Mouse (Mus musculus) midbrain, postnatal 0 days (tissue): Measurements from ENCODE around the gene Sf3b3. TPM values are rescaled to one million over a fixed set of nuclear protein-coding genes. Genes with fewer than 3 reads are reported as not detected.
"Not testable (repeated sequence)": the region's sequence is repeated elsewhere in the genome, so short reads cannot be mapped to it uniquely, and the experiment has no call there.

Source experiments
- ATAC-seq: fragments of 200-750 bp; cut with Nextera tagmentation; 2 replicates; pipeline ENCODE4 v1.8.0; 2017; ENCODE audit warnings: moderate number of reproducible peaks, mild to moderate bottlenecking, moderate TSS enrichment, moderate library complexity; ENCODE audit not compliant: low FRiP score
- DNase-seq: peaks from one replicate; pipeline ENCODE4 v3.0.0-alpha.2; 2015; ENCODE audit warnings: low spot score
- H3K27ac ChIP-seq: fragments of 300-500 bp; sonication (generic); 2 replicates; pipeline ENCODE4 v1.5.1; 2014; ENCODE audit warnings: low read depth, mild to moderate bottlenecking, low read length, mixed read lengths
- H3K27me3 ChIP-seq: fragments of 300-500 bp; sonication (generic); 2 replicates; pipeline ENCODE4 v1.6.1; 2014; ENCODE audit warnings: low read length, control low read depth, mixed read lengths; ENCODE audit not compliant: insufficient read depth
- H3K36me3 ChIP-seq: fragments of 300-500 bp; sonication (generic); 2 replicates; pipeline ENCODE4 v1.6.1; 2014; ENCODE audit warnings: low read length, control low read depth, mixed read lengths; ENCODE audit not compliant: insufficient read depth
- H3K4me1 ChIP-seq: fragments of 300-500 bp; sonication (generic); 2 replicates; pipeline ENCODE4 v1.6.1; 2014; ENCODE audit warnings: mild to moderate bottlenecking, control low read depth, antibody characterized with exemption, low read length, mixed read lengths; ENCODE audit not compliant: insufficient read depth
- H3K4me2 ChIP-seq: fragments of 300-500 bp; sonication (generic); 2 replicates; pipeline ENCODE4 v1.6.1; 2014; ENCODE audit warnings: low read depth, mild to moderate bottlenecking, low read length, mixed read lengths; ENCODE audit not compliant: poor library complexity, severe bottlenecking
- H3K4me3 ChIP-seq: fragments of 300-500 bp; sonication (generic); 2 replicates; pipeline ENCODE4 v1.5.1; 2014; ENCODE audit warnings: low read depth, mild to moderate bottlenecking, low read length, moderate library complexity
- H3K9ac ChIP-seq: fragments of 300-500 bp; sonication (generic); replicated peaks from 2 replicates; pipeline ENCODE4 v1.6.1; 2014; ENCODE audit warnings: mild to moderate bottlenecking, low read length, moderate library complexity, mixed read lengths; ENCODE audit not compliant: poor library complexity, severe bottlenecking
- H3K9me3 ChIP-seq: fragments of 300-500 bp; sonication (generic); 2 replicates; pipeline ENCODE4 v1.6.1; 2016; ENCODE audit warnings: low read length, control low read depth
- CTCF ChIP-seq: IDR thresholded peaks from 2 replicates; pipeline ENCODE4 v1.5.1; 2016; ENCODE audit warnings: antibody characterized with exemption, mild to moderate bottlenecking
- WGBS: fragments of 180-500 bp; shearing (Covaris S2); extraction: QIAGEN DNeasy Blood & Tissue Kit; methylation state at CpG from one replicate; pipeline ENCODE4 v1.1.7; 2014; 5-methylcytosine and 5-hydroxymethylcytosine counted together
- polyA plus RNA-seq: library from polyadenylated mRNA; unstranded; fragments of >200 nt; fragmentation: Nextera tagmentation; extraction: Ambion mirVana; gene quantifications from 2 replicates; pipeline ENCODE4 v1.2.1, GENCODE M21; 2015
- total RNA-seq: library from RNA; depleted of rRNA; stranded (reverse); fragments of >200 nt; gene quantifications from 2 replicates; pipeline ENCODE4 v1.2.3, GENCODE M21; 2014

The Sf3b3 gene
- total and polyA plus RNA-seq, 2 experiments from 2014 or later: 65.0 to 82.9 TPM

DNA sequence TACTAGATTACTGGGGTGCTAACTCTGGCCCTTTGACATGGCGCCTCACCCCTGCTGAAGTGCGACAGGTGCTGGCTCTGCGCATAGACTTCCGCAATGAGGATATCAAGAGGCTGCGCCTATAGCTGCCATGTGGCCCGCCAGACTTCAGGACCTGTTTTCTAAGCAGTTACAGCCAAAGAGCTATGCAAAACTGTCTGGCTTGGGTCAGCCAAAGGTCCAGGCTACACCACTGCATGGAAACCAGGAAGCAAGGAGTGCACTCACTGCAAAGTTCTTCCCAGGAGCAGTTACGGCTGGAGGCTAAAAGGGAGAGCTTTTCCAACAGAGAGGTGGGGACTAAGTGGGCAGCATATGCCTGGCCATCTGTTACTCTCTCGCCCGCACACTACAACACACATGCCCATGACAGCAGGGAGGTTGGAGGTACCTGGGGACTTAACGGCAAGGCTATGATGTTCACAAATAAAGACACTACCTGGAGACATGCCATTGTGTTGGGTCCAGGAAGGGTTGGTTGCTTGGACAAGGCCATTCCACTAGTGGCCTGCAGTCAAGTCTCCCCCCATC is 35.2 kb upstream of the Sf3b3 start:
- no peak for DNase-seq
- Histone ChIP-seq H3K9me3 (no peaks in the 10 kb centered on the region), H3K36me3 (peaks cover 65% of the 10 kb centered on the region), H3K4me3 (no peak overlapping the region), H3K27me3 (no peaks in the 10 kb centered on the region), H3K9ac (no peak overlapping the region), H3K4me1 (no peaks in the 10 kb centered on the region), H3K4me2 (no peak overlapping the region), H3K27ac (no peak overlapping the region)
- no peak for ATAC-seq
- TF ChIP-seq CTCF: no peak
- 93% methylated on average over 10 of the region's 10 CpGs for WGBS

DNA sequence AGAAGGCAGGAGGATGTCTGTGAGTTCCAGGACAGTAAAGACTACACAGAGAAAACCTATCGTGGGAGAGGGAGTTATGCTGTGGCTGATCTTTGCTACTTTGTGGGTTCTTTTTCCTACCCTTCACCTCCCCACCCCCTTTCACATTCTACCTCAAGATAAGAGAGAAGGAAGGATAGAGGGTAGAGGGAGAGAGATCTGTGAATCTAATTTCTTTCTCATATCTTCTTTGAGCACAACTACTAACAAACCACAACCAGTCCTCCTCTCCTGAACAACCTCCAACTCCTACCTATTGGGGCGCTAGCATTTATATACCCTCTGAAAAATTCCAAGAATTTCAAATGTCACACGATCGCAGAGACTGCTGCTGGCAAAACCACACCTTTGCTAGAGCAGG is 31.3 kb upstream of the Sf3b3 start:
- TF ChIP-seq CTCF: no peak
- H3K9me3 ChIP-seq: no peaks in the 10 kb centered on the region
- H3K9ac ChIP-seq: no peak overlapping the region
- ATAC-seq (no peak), DNase-seq (no peak)
- H3K27ac ChIP-seq: no peak overlapping the region
- peaks cover 57% of the 10 kb centered on the region for H3K36me3 ChIP-seq
- H3K4me3 ChIP-seq: no peak overlapping the region
- no peaks in the 10 kb centered on the region for H3K4me1 ChIP-seq
- H3K4me2 ChIP-seq: no peak overlapping the region
- H3K27me3 ChIP-seq: no peaks in the 10 kb centered on the region
- WGBS: 97% methylated on average over 4 of the region's 4 CpGs

DNA sequence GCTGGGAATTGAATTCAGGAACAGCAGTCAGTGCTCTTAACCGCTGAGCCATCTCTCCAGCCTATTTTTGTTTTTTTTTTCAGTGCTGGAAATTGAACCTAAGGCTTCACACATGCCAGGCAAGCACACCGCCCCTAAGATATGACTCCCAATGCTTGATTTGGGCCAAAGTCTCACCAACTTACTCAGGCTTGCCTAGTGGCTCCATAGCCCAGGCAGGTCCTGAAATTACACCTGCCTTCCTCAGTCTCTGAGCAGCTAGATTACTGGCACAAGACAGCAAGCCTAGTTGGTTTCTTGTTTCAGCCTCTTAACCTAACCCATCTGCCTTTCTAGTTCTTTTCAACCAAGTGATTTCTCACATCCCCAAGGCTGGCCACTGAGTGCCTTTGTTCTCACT is 23.9 kb upstream of the Sf3b3 start:
- Histone ChIP-seq H3K9me3 (no peaks in the 10 kb centered on the region), H3K27me3 (no peaks in the 10 kb centered on the region), H3K4me3 (no peak overlapping the region), H3K9ac (no peak overlapping the region), H3K36me3 (peaks cover 71% of the 10 kb centered on the region), H3K4me2 (no peak overlapping the region), H3K27ac (no peak overlapping the region), H3K4me1 (no peaks in the 10 kb centered on the region)
- ATAC-seq (no peak), DNase-seq (no peak)
- TF ChIP-seq CTCF: no peak
- WGBS: 94% methylated on average over 2 of the region's 2 CpGs

DNA sequence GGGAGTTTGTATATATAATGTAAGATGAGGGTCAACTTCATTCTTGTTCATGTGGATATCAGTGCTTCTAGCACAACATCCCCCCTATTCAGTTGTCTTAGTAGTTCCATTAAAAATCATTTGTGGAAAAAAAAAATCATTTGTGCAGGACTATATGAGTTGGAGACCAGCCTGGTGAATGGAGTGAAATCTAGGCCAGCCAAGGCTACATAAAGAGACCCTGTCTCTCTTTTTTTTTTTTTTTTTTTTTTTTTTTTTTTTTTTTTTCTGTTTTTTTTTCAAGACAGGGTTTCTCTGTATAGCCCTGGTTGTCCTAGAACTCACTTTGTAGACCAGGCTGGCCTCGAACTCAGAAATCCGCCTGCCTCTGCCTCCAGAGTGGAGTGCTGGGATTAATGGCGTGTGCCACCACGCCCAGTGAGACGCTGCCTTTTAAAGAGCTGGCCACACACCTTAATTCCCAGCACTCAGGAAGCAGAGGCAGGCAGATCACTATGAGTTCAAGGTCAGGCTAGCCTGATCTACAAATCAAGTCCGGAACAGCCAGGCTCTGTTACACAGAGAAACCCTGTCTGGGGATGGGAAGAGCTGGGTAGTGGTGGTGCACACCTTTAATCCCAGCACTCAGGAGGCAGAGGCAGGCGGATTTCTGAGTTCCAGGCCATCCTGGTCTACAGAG is 14.9 kb upstream of the Sf3b3 start:
- DNase-seq, H3K4me2 ChIP-seq, H3K4me1 ChIP-seq, H3K4me3 ChIP-seq, ATAC-seq, H3K27ac ChIP-seq, H3K9me3 ChIP-seq, H3K27me3 ChIP-seq, H3K9ac ChIP-seq: not testable (repeated sequence)
- 96% methylated on average over 7 of the region's 7 CpGs for WGBS
- H3K36me3 ChIP-seq: peaks cover 70% of the 10 kb centered on the region

DNA sequence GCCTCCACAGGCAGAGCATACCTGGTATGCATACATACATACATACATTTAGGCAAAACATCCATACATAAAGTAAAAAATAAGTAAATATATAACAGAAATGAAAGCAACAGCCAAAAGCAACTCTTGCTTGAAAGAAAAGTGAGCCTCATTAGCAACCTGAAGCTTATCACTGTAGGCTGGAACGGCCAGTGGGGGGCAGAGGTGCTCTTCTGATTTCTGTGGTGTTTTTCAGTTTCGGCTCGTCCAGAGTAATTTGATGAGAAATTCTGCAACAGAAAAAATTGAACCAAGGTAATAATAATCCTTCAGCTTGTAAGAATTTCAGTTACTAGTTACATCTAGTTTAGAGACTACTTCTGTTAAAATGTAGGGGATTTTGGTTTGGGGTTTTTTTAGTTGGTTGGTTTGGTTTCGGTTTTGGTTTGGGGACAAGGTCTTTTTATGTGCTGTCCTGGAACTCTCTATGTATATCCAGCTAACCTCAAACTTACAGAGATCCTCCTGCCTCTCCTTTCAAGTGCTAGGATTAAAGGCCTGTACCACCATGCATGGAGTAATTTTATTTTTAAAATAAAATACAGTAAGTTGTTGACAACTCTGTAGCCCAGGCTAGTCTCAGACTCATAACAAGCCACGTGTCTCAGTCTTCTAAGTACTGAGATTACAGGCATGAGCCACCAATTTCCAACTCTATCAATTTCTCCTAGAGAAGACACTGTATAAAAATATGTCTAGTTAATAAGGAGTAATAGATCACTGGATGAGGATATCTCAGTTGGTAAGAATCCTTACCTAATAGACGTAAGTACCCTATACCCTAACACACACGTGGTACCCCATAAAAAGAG is 13.3 kb upstream of the Sf3b3 start:
- WGBS: 81% methylated on average over 7 of the region's 7 CpGs
- DNase-seq (peak; percentile 38), ATAC-seq (no peak)
- Histone ChIP-seq H3K27me3 (no peaks in the 10 kb centered on the region), H3K4me3 (no peak overlapping the region), H3K4me1 (no peaks in the 10 kb centered on the region), H3K9me3 (no peaks in the 10 kb centered on the region), H3K36me3 (peaks cover 60% of the 10 kb centered on the region), H3K9ac (no peak overlapping the region), H3K4me2 (no peak overlapping the region), H3K27ac (no peak overlapping the region)
- TF ChIP-seq CTCF: peak; percentile 44
